ENCODE assay signal across 8 mouse cellular contexts in the genomic region with DNA sequence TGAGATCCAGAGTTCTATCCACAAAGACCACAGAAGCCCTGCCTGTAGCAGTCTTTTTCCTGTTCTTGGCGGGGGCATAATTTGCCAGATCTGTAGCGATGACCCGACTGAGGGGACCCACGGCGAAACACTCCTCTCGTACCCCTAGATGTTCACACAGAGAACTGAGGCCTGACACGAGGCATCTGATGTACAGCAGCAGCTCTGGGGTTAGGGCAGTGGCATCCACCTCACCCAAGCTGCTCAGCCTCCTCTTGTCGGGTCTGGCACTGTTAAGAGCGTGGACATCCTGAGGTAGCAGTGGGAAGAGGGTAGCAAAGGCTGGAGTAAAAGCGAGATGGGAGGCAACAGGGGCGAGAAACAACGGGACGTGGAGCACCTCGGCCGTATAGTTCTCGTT. TPM values are rescaled to one million over a fixed set of nuclear protein-coding genes. Genes with fewer than 3 reads are reported as not detected.
DNase-seq lines count a peak whose midpoint lies in the region; ATAC-seq and TF ChIP-seq lines count a peak whose summit lies in the region.

No protein-coding gene starts in this region.

- H3K4me3 ChIP-seq in heart, adult 2 months, result peak overlapping the region; percentile 99
- peak overlapping the region; percentile 76 for H3K4me3 ChIP-seq in C2C12 (ENCODE audit: insufficient read depth, poor library complexity, severe bottlenecking)
- H3K4me3 ChIP-seq in forebrain, embryonic 15.5 days, result peak overlapping the region; percentile 99
- peak overlapping the region; percentile 83 for H3K4me3 ChIP-seq in liver, embryonic 15.5 days (replicated peaks)

- no peaks in the 10 kb centered on the region for H3K27me3 ChIP-seq in heart, adult 2 months (ENCODE audit: control insufficient read depth, insufficient read depth, low read length)
- H3K27me3 ChIP-seq in C2C12 (ENCODE audit: control insufficient read depth, insufficient read depth, insufficient read length), result no peaks in the 10 kb centered on the region
- no peaks in the 10 kb centered on the region for H3K27me3 ChIP-seq in forebrain, embryonic 15.5 days
- H3K27me3 ChIP-seq in liver, embryonic 15.5 days, result no peaks in the 10 kb centered on the region

- DNase-seq in heart, adult 2 months, result no peak
- no peak for DNase-seq in heart, postnatal 36 days
- no peak for DNase-seq in ovary, postnatal 14 days (ENCODE audit: low spot score)
- DNase-seq in embryo, embryonic 10.5 days (ENCODE audit: low spot score), result no peak
- DNase-seq in gastrocnemius, postnatal 14 days, result no peak

- H3K79me2 ChIP-seq in heart, adult 2 months (replicated peaks; ENCODE audit: control insufficient read depth, insufficient read depth, low read length), result no peaks in the 10 kb centered on the region
- peaks cover 13% of the 10 kb centered on the region for H3K79me2 ChIP-seq in C2C12 (ENCODE audit: control insufficient read depth, insufficient read depth)

- peak overlapping the region; percentile 69 for H3K9ac ChIP-seq in heart, adult 2 months (ENCODE audit: low read depth, low read length)
- H3K9ac ChIP-seq in forebrain, embryonic 15.5 days (replicated peaks), result peak overlapping the region; percentile 58
- H3K9ac ChIP-seq in liver, embryonic 15.5 days, result peak overlapping the region; percentile 67

- H3ac ChIP-seq in C2C12 (ENCODE audit: control insufficient read depth, insufficient read length, low read depth), result peak overlapping the region; percentile 75

- no peak for TF ChIP-seq POLR2A in heart, adult 2 months (IDR thresholded peaks at IDR 0.05; ENCODE audit: insufficient read depth, low read depth, low read length)

- no peak overlapping the region for H3K27ac ChIP-seq in heart, adult 2 months
- H3K27ac ChIP-seq in forebrain, embryonic 15.5 days (replicated peaks), result no peak overlapping the region
- no peak overlapping the region for H3K27ac ChIP-seq in liver, embryonic 15.5 days (replicated peaks)

- WGBS in heart, adult 2 months, result 14% methylated on average over 16 of the region's 16 CpGs
- 25% methylated on average over 16 of the region's 16 CpGs for WGBS in forebrain, embryonic 15.5 days
- WGBS in liver, embryonic 15.5 days (ENCODE audit: insufficient replicate concordance), result 6% methylated on average over 16 of the region's 16 CpGs

- H3K36me3 ChIP-seq in heart, adult 2 months (ENCODE audit: control insufficient read depth, insufficient read depth, low read length), result no peaks in the 10 kb centered on the region
- no peaks in the 10 kb centered on the region for H3K36me3 ChIP-seq in C2C12 (ENCODE audit: control insufficient read depth, insufficient read depth)
- no peaks in the 10 kb centered on the region for H3K36me3 ChIP-seq in forebrain, embryonic 15.5 days
- no peaks in the 10 kb centered on the region for H3K36me3 ChIP-seq in liver, embryonic 15.5 days (replicated peaks)

- peak overlapping the region; percentile 92 for H3K4me2 ChIP-seq in forebrain, embryonic 15.5 days (replicated peaks)
- H3K4me2 ChIP-seq in liver, embryonic 15.5 days, result peak overlapping the region; percentile 95

- TF ChIP-seq EP300 in heart, adult 2 months (IDR thresholded peaks at IDR 0.05; ENCODE audit: insufficient read depth, low read depth, low read length), result no peak

- no peaks in the 10 kb centered on the region for H3K79me3 ChIP-seq in C2C12 (ENCODE audit: low read depth)

- H3K9me3 ChIP-seq in forebrain, embryonic 15.5 days, result no peaks in the 10 kb centered on the region
- no peaks in the 10 kb centered on the region for H3K9me3 ChIP-seq in liver, embryonic 15.5 days (replicated peaks)

- peaks cover 5% of the 10 kb centered on the region for H3K4me1 ChIP-seq in heart, adult 2 months (ENCODE audit: control insufficient read depth, insufficient read depth, low read length)
- H3K4me1 ChIP-seq in forebrain, embryonic 15.5 days, result peaks cover 31% of the 10 kb centered on the region
- peaks cover 50% of the 10 kb centered on the region for H3K4me1 ChIP-seq in liver, embryonic 15.5 days (replicated peaks)

- TF ChIP-seq CTCF in heart, adult 2 months (IDR thresholded peaks at IDR 0.05), result no peak
- no peak for TF ChIP-seq CTCF in C2C12 (IDR thresholded peaks at IDR 0.05; ENCODE audit: control insufficient read depth, insufficient read depth, insufficient read length)

- intact Hi-C loops in heart, adult 2 months (cut with DNase I), result loop anchor here (5.0 to 10.0 kb wide), 4 partner anchors 218 to 627 kb away; a partner anchor contains a TSS
- intact Hi-C loops in heart, postnatal 36 days (cut with DNase I), result loop anchor here (5.0 kb wide), 2 partner anchors 218 to 512 kb away; a partner anchor contains a TSS
- intact Hi-C loops in gastrocnemius, postnatal 14 days (cut with DNase I; ENCODE audit: low total_unique reads), result no loop called here

- ATAC-seq in forebrain, embryonic 15.5 days (replicated peaks), result no peak
- ATAC-seq in liver, embryonic 15.5 days (ENCODE audit: insufficient read depth), result no peak

TF ChIP-seq in C2C12, 6 proteins besides CTCF, POLR2A, EP300 and RAD21:
- TF ChIP-seq FOSL1 (IDR thresholded peaks at IDR 0.05; ENCODE audit: insufficient read depth, low read length, poor library complexity, severe bottlenecking) (no peak), MAX (IDR thresholded peaks at IDR 0.05) (no peak), MYOG (IDR thresholded peaks at IDR 0.05; ENCODE audit: control insufficient read depth, extremely low read depth, insufficient read length) (no peak), MYOD1 (IDR thresholded peaks at IDR 0.05; ENCODE audit: control insufficient read depth, insufficient read length, low read depth) (no peak), CEBPB (IDR thresholded peaks at IDR 0.05; ENCODE audit: low read depth) (no peak), USF1 (IDR thresholded peaks at IDR 0.05; ENCODE audit: low read depth) (no peak)

RNA-seq across cellular contexts. Expression of a gene that starts 0.8 kb away (rescaled TPM):
- 10 to 100 TPM in 1 of 2 experiments, 1 to 10 TPM in 1; 9.1 to 13.9 TPM for total RNA-seq in heart, adult 2 months (2021)
- polyA plus RNA-seq in heart, adult 2 months (2012; rRNA removed), result 11.9 and 17.0 TPM in 2 replicates
- 10 to 100 TPM; 11.6 to 12.9 TPM for total RNA-seq in heart, postnatal 36 days (2021)
- polyA plus RNA-seq in C2C12 (2012; fragmentation: generic; extraction: Trizol), result 5.8 TPM
- polyA plus RNA-seq in forebrain, embryonic 15.5 days (2015; fragmentation: Nextera tagmentation; extraction: Ambion mirVana), result 24.7 and 25.7 TPM in 2 replicates
- 9.8 and 10.3 TPM in 2 replicates for polyA plus RNA-seq in liver, embryonic 15.5 days (2015; fragmentation: Nextera tagmentation; extraction: Ambion mirVana)
- total RNA-seq in gastrocnemius, postnatal 14 days (2021), result 10 to 100 TPM; 10.2 to 11.3 TPM

RNA-seq across cellular contexts. Expression of a gene that starts 4.5 kb away (rescaled TPM):
- total RNA-seq in heart, adult 2 months (2021), result 10 to 100 TPM; 29.4 to 29.8 TPM
- polyA plus RNA-seq in heart, adult 2 months (2012; rRNA removed), result 14.8 and 17.6 TPM in 2 replicates
- 10 to 100 TPM; 26.0 to 29.8 TPM for total RNA-seq in heart, postnatal 36 days (2021)
- 37.9 TPM for polyA plus RNA-seq in C2C12 (2012; fragmentation: generic; extraction: Trizol)
- 90.4 and 95.6 TPM in 2 replicates for polyA plus RNA-seq in forebrain, embryonic 15.5 days (2015; fragmentation: Nextera tagmentation; extraction: Ambion mirVana)
- polyA plus RNA-seq in liver, embryonic 15.5 days (2015; fragmentation: Nextera tagmentation; extraction: Ambion mirVana), result 32.7 and 33.3 TPM in 2 replicates
- 10 to 100 TPM; 22.6 to 24.4 TPM for total RNA-seq in gastrocnemius, postnatal 14 days (2021)
